Mouse (Mus musculus) left cerebral cortex, postnatal 14 days (tissue): ENCODE data around the gene Cplx2. TPM values are rescaled to one million over a fixed set of nuclear protein-coding genes. Genes with fewer than 3 reads are reported as not detected.

Source experiments
- total RNA-seq, 2 experiments: library from RNA; stranded (reverse); gene quantifications; 2 replicates each; pipeline ENCODE4 v1.2.3; 2021

Cplx2 gene
- total RNA-seq, 2 experiments from 2014 or later, result 689 to 707 TPM

Other genes starting within 250 kb of the Cplx2 start
- 10 to 100 TPM; 12.8 to 13.4 TPM for gene Hrh2, start 179.2 kb upstream of the Cplx2 start, total RNA-seq
- 10 to 100 TPM; 39.5 to 41.1 TPM for gene Thoc3, start 97.5 kb downstream of the Cplx2 start, total RNA-seq
- gene Simc1, start 132.4 kb downstream of the Cplx2 start, total RNA-seq, result 10 to 100 TPM; 13.6 to 14.8 TPM
- gene 4833439L19Rik, start 194.1 kb downstream of the Cplx2 start, total RNA-seq, result 100 to 1,000 TPM; 149 to 151 TPM
- 10 to 100 TPM; 25.6 to 28.5 TPM for gene Arl10, start 203.7 kb downstream of the Cplx2 start, total RNA-seq
- 10 to 100 TPM; 27.0 to 30.4 TPM for gene Nop16, start 218.7 kb downstream of the Cplx2 start, total RNA-seq
- gene Higd2a, start 218.9 kb downstream of the Cplx2 start, total RNA-seq, result 100 to 1,000 TPM; 168 to 177 TPM
- gene Cltb, start 240.0 kb downstream of the Cplx2 start, total RNA-seq, result 100 to 1,000 TPM; 331 to 351 TPM